Mouse (Mus musculus): ENCODE data around the gene Pacs2.

The Pacs2 gene

GRCm38 (mm10) chr12:113075486-113075885, 61.2 kb downstream of the Pacs2 start:
- DNase-seq (ENCODE audit: low spot score in 2 of 2), result no peak

GRCm38 (mm10) chr12:113087276-113087675, 73.0 kb downstream of the Pacs2 start:
- DNase-seq (ENCODE audit: low spot score in 2 of 2), result no peak

- no peak for DNase-seq (ENCODE audit: low spot score in 2 of 2)
These were observed 73.7 kb downstream of the Pacs2 start for GRCm38 (mm10) chr12:113088026-113088425.

GRCm38 (mm10) chr12:113089107-113089506, 74.8 kb downstream of the Pacs2 start:
- no peak for DNase-seq (ENCODE audit: low spot score in 2 of 2)

GRCm38 (mm10) chr12:113090053-113090452, 75.7 kb downstream of the Pacs2 start:
- DNase-seq (ENCODE audit: low spot score in 2 of 2), result no peak

GRCm38 (mm10) chr12:113097040-113097439, 82.7 kb downstream of the Pacs2 start:
- no peak for DNase-seq (ENCODE audit: low spot score in 2 of 2)

- no peak for DNase-seq (ENCODE audit: low spot score in 2 of 2)
These were observed 83.5 kb downstream of the Pacs2 start, which contains the start of gene Mta1 for GRCm38 (mm10) chr12:113097749-113098281. TSS of gene Mta1 (plus strand) at chr12:113098278.

- peak in 1 of 2 experiments; percentile 46 for DNase-seq (ENCODE audit: low spot score in 2 of 2)
These were observed 84.3 kb downstream of the Pacs2 start for GRCm38 (mm10) chr12:113098530-113099151.

GRCm38 (mm10) chr12:113099470-113100237, 85.3 kb downstream of the Pacs2 start:
- DNase-seq (ENCODE audit: low spot score in 2 of 2), result no peak

- DNase-seq (ENCODE audit: low spot score in 2 of 2), result no peak
These were observed 86.3 kb downstream of the Pacs2 start for GRCm38 (mm10) chr12:113100448-113101076.

GRCm38 (mm10) chr12:113101251-113101960, 87.1 kb downstream of the Pacs2 start:
- DNase-seq (ENCODE audit: low spot score in 2 of 2), result no peak

GRCm38 (mm10) chr12:113102461-113102860, 88.2 kb downstream of the Pacs2 start:
- DNase-seq (ENCODE audit: low spot score in 2 of 2), result no peak

- no peak for DNase-seq (ENCODE audit: low spot score in 2 of 2)
These were observed 89.6 kb downstream of the Pacs2 start for GRCm38 (mm10) chr12:113103846-113104451.

GRCm38 (mm10) chr12:113106386-113106785, 92.1 kb downstream of the Pacs2 start:
- DNase-seq (ENCODE audit: low spot score in 2 of 2), result no peak

GRCm38 (mm10) chr12:113107431-113108124, 93.3 kb downstream of the Pacs2 start:
- no peak for DNase-seq (ENCODE audit: low spot score in 2 of 2)

GRCm38 (mm10) chr12:113108528-113109283, 94.4 kb downstream of the Pacs2 start:
- DNase-seq (ENCODE audit: low spot score in 2 of 2), result no peak

- DNase-seq (ENCODE audit: low spot score in 2 of 2), result no peak
These were observed 95.5 kb downstream of the Pacs2 start for GRCm38 (mm10) chr12:113109801-113110200.

- no peak for DNase-seq (ENCODE audit: low spot score in 2 of 2)
These were observed 99.8 kb downstream of the Pacs2 start for GRCm38 (mm10) chr12:113114141-113114540.

GRCm38 (mm10) chr12:113114856-113115538, 100.7 kb downstream of the Pacs2 start:
- no peak for DNase-seq (ENCODE audit: low spot score in 2 of 2)

Data from urinary bladder, postnatal 4 days (tissue).